Comparison of ENCODE assay signal across 8 mouse cellular contexts in genomic region chr16:30069950-30070770, GRCm38 (mm10). TPM values are rescaled to one million over a fixed set of nuclear protein-coding genes. Genes with fewer than 3 reads are reported as not detected.
DNase-seq lines count a peak whose midpoint lies in the region; ATAC-seq and TF ChIP-seq lines count a peak whose summit lies in the region.

No protein-coding gene starts in this region.

- H3K4me1 ChIP-seq in forebrain, embryonic 13.5 days = peaks cover 53% of the 10 kb centered on the region
- H3K4me1 ChIP-seq in lung, embryonic 15.5 days = peaks cover 29% of the 10 kb centered on the region

- TF ChIP-seq POLR2A in brain, embryonic 14.5 days (IDR thresholded peaks at IDR 0.05; ENCODE audit: borderline replicate concordance, extremely low read depth, insufficient read depth, insufficient read length, poor library complexity, severe bottlenecking) = no peak

- H3K27me3 ChIP-seq in forebrain, embryonic 13.5 days = peaks cover 29% of the 10 kb centered on the region
- H3K27me3 ChIP-seq in lung, embryonic 15.5 days = no peaks in the 10 kb centered on the region

- no peak for TF ChIP-seq CTCF in brain, embryonic 14.5 days (IDR thresholded peaks at IDR 0.05; ENCODE audit: borderline replicate concordance, extremely low read depth, insufficient read depth, insufficient read length)

- peak overlapping the region; percentile 84 for H3K4me2 ChIP-seq in forebrain, embryonic 13.5 days
- H3K4me2 ChIP-seq in lung, embryonic 15.5 days = peak overlapping the region; percentile 91

- peak; percentile 65 for ATAC-seq in forebrain, embryonic 13.5 days
- ATAC-seq in lung, embryonic 15.5 days (ENCODE audit: borderline replicate concordance, extremely low read depth, low FRiP score, low TSS enrichment) = peak; percentile 85

- peak overlapping the region; percentile 64 for H3K9ac ChIP-seq in forebrain, embryonic 13.5 days
- H3K9ac ChIP-seq in lung, embryonic 15.5 days = peak overlapping the region; percentile 54

- WGBS in forebrain, embryonic 13.5 days = 0% methylated on average over 47 of the region's 82 CpGs
- under 1% methylated on average over 31 of the region's 82 CpGs for WGBS in lung, embryonic 15.5 days

- peak overlapping the region; percentile 76 for H3K27ac ChIP-seq in forebrain, embryonic 13.5 days
- peak overlapping the region; percentile 98 for H3K27ac ChIP-seq in lung, embryonic 15.5 days

- H3K36me3 ChIP-seq in forebrain, embryonic 13.5 days (ENCODE audit: poor library complexity, severe bottlenecking) = no peaks in the 10 kb centered on the region
- no peaks in the 10 kb centered on the region for H3K36me3 ChIP-seq in lung, embryonic 15.5 days

- intact Hi-C loops in heart, postnatal 10 days (cut with DNase I) = loop anchor here (1.0 to 5.0 kb wide), 2 partner anchors 118 to 443 kb away; no protein-coding TSS in a partner anchor

- H3K4me3 ChIP-seq in forebrain, embryonic 13.5 days = peak overlapping the region; percentile 43
- peak overlapping the region; percentile 47 for H3K4me3 ChIP-seq in lung, embryonic 15.5 days

- DNase-seq in CD8-positive naive resting alpha-beta T cell, adult 2 months (ENCODE audit: low read depth in 2 of 2, low spot score in 2 of 2) = peak; percentile 28 to 35
- DNase-seq in brain, embryonic 14.5 days (ENCODE audit: low read depth) = peak; percentile 85
- peak; percentile 88 to 90 for DNase-seq in heart, postnatal 10 days
- DNase-seq in kidney, postnatal 4 days = peak; percentile 90 to 95
- peak; percentile 92 for DNase-seq in ovary, postnatal 36 days (ENCODE audit: low spot score)
- peak; percentile 68 for DNase-seq in thymus, postnatal 14 days

- H3K9me3 ChIP-seq in forebrain, embryonic 13.5 days (replicated peaks) = no peaks in the 10 kb centered on the region
- H3K9me3 ChIP-seq in lung, embryonic 15.5 days = no peaks in the 10 kb centered on the region

RNA-seq across cellular contexts. Expression of gene Hes1, which starts 6.0 kb away (rescaled TPM):
- polyA plus RNA-seq in brain, embryonic 14.5 days (2012; rRNA removed) = 44.6 and 58.9 TPM in 2 replicates
- polyA plus RNA-seq in forebrain, embryonic 13.5 days (2015; fragmentation: Nextera tagmentation; extraction: Ambion mirVana) = 29.9 and 30.4 TPM in 2 replicates
- 10 to 100 TPM; 49.0 to 58.4 TPM for total RNA-seq in heart, postnatal 10 days (2021)
- polyA plus RNA-seq in lung, embryonic 15.5 days (2015; fragmentation: Nextera tagmentation; extraction: Ambion mirVana) = 47.1 and 49.2 TPM in 2 replicates

Comparison
In these comparisons a context has a peak if more than half of its experiments do, and no peak if none do; other contexts are left out.
1. Peak in every context shown above with its lines: DNase-seq, ATAC-seq, H3K4me3 ChIP-seq and H3K27ac ChIP-seq.
2. DNase-seq: peak in every context shown above with its lines; median percentile 92 in kidney, postnatal 4 days; 92 in ovary, postnatal 36 days; 89 in heart, postnatal 10 days; 85 in brain, embryonic 14.5 days; 68 in thymus, postnatal 14 days; 32 in CD8-positive naive resting alpha-beta T cell, adult 2 months.